ENCODE assay signal across 29 mouse cellular contexts in the genomic region with DNA sequence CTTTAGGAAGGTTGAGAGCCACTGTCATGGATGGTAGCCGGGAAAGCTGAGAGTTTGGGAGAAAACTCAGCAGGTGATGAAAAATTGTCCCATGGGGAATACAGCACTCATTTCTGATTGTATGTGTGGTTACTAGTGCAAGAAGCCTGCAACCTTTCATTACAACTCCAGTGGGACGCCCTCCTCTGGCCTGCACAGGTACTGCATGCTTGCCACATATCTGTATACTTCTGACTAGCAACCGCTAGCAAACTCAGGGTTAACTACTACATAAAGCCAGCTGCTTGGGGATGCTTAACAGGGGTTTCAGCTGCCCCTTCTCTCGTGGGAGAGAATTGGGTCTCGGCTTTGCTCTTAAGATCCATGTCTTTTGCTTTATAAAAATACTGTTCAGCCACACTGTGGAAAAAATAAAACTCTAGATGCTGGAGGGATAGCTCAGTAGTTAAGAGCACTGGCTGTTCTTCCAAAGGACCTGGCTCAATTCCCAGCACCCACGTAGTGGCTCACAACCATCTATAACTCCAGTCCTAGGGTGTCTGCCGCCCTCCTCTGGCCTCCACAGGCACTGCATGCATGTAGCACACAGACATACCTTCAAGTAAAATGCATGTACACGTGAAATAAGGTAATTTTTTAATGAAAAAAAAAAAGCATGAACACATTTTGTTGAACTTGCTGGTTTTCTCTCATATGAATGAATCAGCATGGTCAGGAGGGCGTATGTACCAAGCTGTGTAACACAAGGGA. TPM values are rescaled to one million over a fixed set of nuclear protein-coding genes. Genes with fewer than 3 reads are reported as not detected.
DNase-seq lines count a peak whose midpoint lies in the region; ATAC-seq and TF ChIP-seq lines count a peak whose summit lies in the region.
"Had no signal": no experiment of that assay in that cellular context is flagged by ENCODE, and none has a peak within 500 bp of the region (broad histone marks: within the 10 kb centered on the region; RNA-seq: fewer than 3 reads in every experiment).

No protein-coding gene starts in this region.

- no peak for DNase-seq in liver, embryonic 14.5 days (ENCODE audit: low read depth in 3 of 3, low spot score in 3 of 3)
- DNase-seq in liver, result no peak
- no peak for DNase-seq in testis, postnatal 10 days (ENCODE audit: low spot score)
- peak; percentile 49 for DNase-seq in testis, postnatal 14 days (ENCODE audit: low spot score)
- DNase-seq in lung, postnatal 10 days, result no peak
- DNase-seq: adrenal gland, postnatal 14 days; cerebellum, adult 11 months; cerebellum, adult 9-10 months; embryo, embryonic 11 days; gastrocnemius, postnatal 14 days; heart, postnatal 10 days; kidney, adult 8-10 months; kidney, postnatal 14 days; right cerebral cortex, postnatal 25 days; thymus, postnatal 4 days had no signal

- 0 out of 2 replicates have a peak, but pooled peaks have one; percentile 4 for TF ChIP-seq CTCF in intestine, postnatal 0 days (IDR thresholded peaks at IDR 0.05; ENCODE audit: low read depth)
- TF ChIP-seq CTCF in liver, embryonic 14.5 days (IDR thresholded peaks at IDR 0.05; ENCODE audit: low read depth), result peak; percentile 18; the same call in 1 of the 2 replicates
- peak; percentile 55; the same call in 1 of the 2 replicates for TF ChIP-seq CTCF in testis, adult 2 months (IDR thresholded peaks at IDR 0.05; ENCODE audit: control insufficient read depth, insufficient read depth, insufficient replicate concordance, low read depth, low read length)

- H3K4me3 ChIP-seq in intestine, postnatal 0 days (ENCODE audit: low read depth, low read length), result no peak overlapping the region
- no peak overlapping the region for H3K4me3 ChIP-seq in intestine, embryonic 16.5 days (ENCODE audit: low read length)
- H3K4me3 ChIP-seq in liver, embryonic 14.5 days (ENCODE audit: insufficient read depth in 1 of 2, low read depth in 2 of 2, low read length in 2 of 2), result no peak overlapping the region
- H3K4me3 ChIP-seq in testis, adult 2 months (ENCODE audit: control insufficient read depth, low read depth, low read length), result no peak overlapping the region
- H3K4me3 ChIP-seq: embryonic facial prominence, embryonic 12.5 days; heart, embryonic 13.5 days; left cerebral cortex, adult 2 months; limb, embryonic 12.5 days; liver, embryonic 15.5 days; midbrain, embryonic 13.5 days; neural tube, embryonic 15.5 days; stomach, embryonic 15.5 days had no signal

- H3K36me3 ChIP-seq in intestine, postnatal 0 days (ENCODE audit: control insufficient read depth, insufficient read depth), result no peaks in the 10 kb centered on the region
- H3K36me3 ChIP-seq in intestine, embryonic 16.5 days (ENCODE audit: control insufficient read depth, insufficient read depth, low read length), result no peaks in the 10 kb centered on the region
- no peaks in the 10 kb centered on the region for H3K36me3 ChIP-seq in liver, embryonic 14.5 days (replicated peaks; ENCODE audit: control insufficient read depth, insufficient read depth, low read depth)
- no peaks in the 10 kb centered on the region for H3K36me3 ChIP-seq in testis, adult 2 months (ENCODE audit: control insufficient read depth, insufficient read depth, low read length)
- H3K36me3 ChIP-seq: embryonic facial prominence, embryonic 12.5 days; heart, embryonic 13.5 days; limb, embryonic 12.5 days; liver, embryonic 15.5 days; midbrain, embryonic 13.5 days; neural tube, embryonic 15.5 days; stomach, embryonic 15.5 days had no signal

- H3K9me3 ChIP-seq in intestine, postnatal 0 days (ENCODE audit: control insufficient read depth), result peaks cover 4% of the 10 kb centered on the region; the same call in 1 of the 2 replicates
- H3K9me3 ChIP-seq in intestine, embryonic 16.5 days (ENCODE audit: control insufficient read depth, low read length), result peaks cover 6% of the 10 kb centered on the region
- no peaks in the 10 kb centered on the region; the same call in none of the 2 replicates for H3K9me3 ChIP-seq in liver, embryonic 14.5 days (ENCODE audit: control insufficient read depth, low read length)
- H3K9me3 ChIP-seq: neural tube, embryonic 15.5 days; stomach, embryonic 15.5 days had no signal

- no peak for TF ChIP-seq EP300 in liver, embryonic 14.5 days (IDR thresholded peaks at IDR 0.05; ENCODE audit: low read depth)

- H3K4me2 ChIP-seq in intestine, postnatal 0 days (replicated peaks; ENCODE audit: low read depth), result no peak overlapping the region
- H3K4me2 ChIP-seq in intestine, embryonic 16.5 days (ENCODE audit: low read depth, low read length), result no peak overlapping the region
- H3K4me2 ChIP-seq in liver, embryonic 14.5 days (ENCODE audit: low read depth), result no peak overlapping the region
- H3K4me2 ChIP-seq: embryonic facial prominence, embryonic 12.5 days; heart, embryonic 13.5 days; hindbrain, embryonic 14.5 days; limb, embryonic 12.5 days; liver, embryonic 15.5 days; midbrain, embryonic 13.5 days; neural tube, embryonic 15.5 days; stomach, embryonic 15.5 days had no signal

- WGBS in intestine, postnatal 0 days, result 87% methylated on average over 9 of the region's 9 CpGs
- 89% methylated on average over 9 of the region's 9 CpGs for WGBS in intestine, embryonic 16.5 days
- 70% methylated on average over 9 of the region's 9 CpGs for WGBS in liver, embryonic 14.5 days (ENCODE audit: insufficient replicate concordance)

- no peaks in the 10 kb centered on the region for H3K4me1 ChIP-seq in intestine, postnatal 0 days (replicated peaks; ENCODE audit: control insufficient read depth, insufficient read depth, low read length)
- no peaks in the 10 kb centered on the region for H3K4me1 ChIP-seq in intestine, embryonic 16.5 days (ENCODE audit: control insufficient read depth, insufficient read depth, low read length)
- H3K4me1 ChIP-seq in liver, embryonic 14.5 days (replicated peaks; ENCODE audit: control insufficient read depth in 2 of 2, insufficient read depth in 2 of 2, low read length in 1 of 2), result no peaks in the 10 kb centered on the region
- peaks cover 5% of the 10 kb centered on the region for H3K4me1 ChIP-seq in testis, adult 2 months (ENCODE audit: control insufficient read depth, insufficient read depth, low read length)
- H3K4me1 ChIP-seq: embryonic facial prominence, embryonic 12.5 days; heart, embryonic 13.5 days; limb, embryonic 12.5 days; liver, embryonic 15.5 days; midbrain, embryonic 13.5 days; neural tube, embryonic 15.5 days; stomach, embryonic 15.5 days had no signal

- no peak overlapping the region for H3K9ac ChIP-seq in intestine, postnatal 0 days (ENCODE audit: low read depth, low read length)
- H3K9ac ChIP-seq in intestine, embryonic 16.5 days (ENCODE audit: low read depth, low read length), result no peak overlapping the region
- H3K9ac ChIP-seq in liver, embryonic 14.5 days (replicated peaks), result no peak overlapping the region
- H3K9ac ChIP-seq: embryonic facial prominence, embryonic 12.5 days; heart, embryonic 13.5 days; hindbrain, embryonic 14.5 days; limb, embryonic 12.5 days; liver, embryonic 15.5 days; midbrain, embryonic 13.5 days; neural tube, embryonic 15.5 days; stomach, embryonic 15.5 days had no signal

- no peak for ATAC-seq in intestine, postnatal 0 days
- no peak for ATAC-seq in intestine, embryonic 16.5 days
- ATAC-seq in liver, embryonic 14.5 days (ENCODE audit: insufficient read depth), result no peak
- ATAC-seq: forebrain, embryonic 14.5 days; lung, postnatal 0 days; midbrain, embryonic 13.5 days had no signal

- no peak overlapping the region for H3K27ac ChIP-seq in intestine, postnatal 0 days (ENCODE audit: low read depth, low read length)
- H3K27ac ChIP-seq in intestine, embryonic 16.5 days (ENCODE audit: low read length), result no peak overlapping the region
- no peak overlapping the region for H3K27ac ChIP-seq in liver, embryonic 14.5 days
- H3K27ac ChIP-seq in testis, adult 2 months (ENCODE audit: control insufficient read depth, insufficient read depth, low read depth, low read length), result no peak overlapping the region
- H3K27ac ChIP-seq: embryonic facial prominence, embryonic 12.5 days; heart, embryonic 13.5 days; hindbrain, embryonic 14.5 days; left cerebral cortex, adult 2 months; limb, embryonic 12.5 days; liver, embryonic 15.5 days; midbrain, embryonic 13.5 days; neural tube, embryonic 15.5 days; stomach, embryonic 15.5 days had no signal

- no peaks in the 10 kb centered on the region for H3K27me3 ChIP-seq in intestine, postnatal 0 days (replicated peaks; ENCODE audit: control insufficient read depth, insufficient read depth, low read length)
- no peaks in the 10 kb centered on the region for H3K27me3 ChIP-seq in intestine, embryonic 16.5 days (replicated peaks; ENCODE audit: control insufficient read depth, insufficient read depth, low read length)
- H3K27me3 ChIP-seq in liver, embryonic 14.5 days (ENCODE audit: control insufficient read depth, insufficient read depth, low read length), result no peaks in the 10 kb centered on the region
- no peaks in the 10 kb centered on the region for H3K27me3 ChIP-seq in testis, adult 2 months (ENCODE audit: control insufficient read depth, insufficient read depth, low read length)
- H3K27me3 ChIP-seq: embryonic facial prominence, embryonic 12.5 days; heart, embryonic 13.5 days; limb, embryonic 12.5 days; liver, embryonic 15.5 days; midbrain, embryonic 13.5 days; neural tube, embryonic 15.5 days; stomach, embryonic 15.5 days had no signal

- no peak for TF ChIP-seq POLR2A in testis, adult 2 months (IDR thresholded peaks at IDR 0.05; ENCODE audit: control insufficient read depth, low read depth, low read length)

RNA-seq across cellular contexts. Expression of gene Pomp, which starts 42.3 kb away (rescaled TPM):
- 492 and 500 TPM in 2 replicates for polyA plus RNA-seq in intestine, postnatal 0 days (2015; fragmentation: Nextera tagmentation; extraction: Ambion mirVana)
- polyA plus RNA-seq in intestine, embryonic 16.5 days (2015; fragmentation: Nextera tagmentation; extraction: Ambion mirVana), result 394 and 410 TPM in 2 replicates
- polyA plus RNA-seq in liver, embryonic 14.5 days (2012; rRNA removed), result 62.5 and 109 TPM in 2 replicates
- polyA plus RNA-seq in liver, embryonic 14.5 days (2014; fragmentation: Nextera tagmentation; extraction: Ambion mirVana), result 255 and 261 TPM in 2 replicates
- 38.1 and 41.7 TPM in 2 replicates for polyA plus RNA-seq in testis, adult 2 months (2012; rRNA removed)

Comparison
In these comparisons a context has a peak if more than half of its experiments do, and no peak if none do; other contexts are left out.
1. CTCF ChIP-seq: peak in every context shown above with its lines; median percentile 55 in testis, adult 2 months; 18 in liver, embryonic 14.5 days; 4 in intestine, postnatal 0 days.